Mouse (Mus musculus): ENCODE results near the gene Pkdrej.

The Pkdrej gene

DNA sequence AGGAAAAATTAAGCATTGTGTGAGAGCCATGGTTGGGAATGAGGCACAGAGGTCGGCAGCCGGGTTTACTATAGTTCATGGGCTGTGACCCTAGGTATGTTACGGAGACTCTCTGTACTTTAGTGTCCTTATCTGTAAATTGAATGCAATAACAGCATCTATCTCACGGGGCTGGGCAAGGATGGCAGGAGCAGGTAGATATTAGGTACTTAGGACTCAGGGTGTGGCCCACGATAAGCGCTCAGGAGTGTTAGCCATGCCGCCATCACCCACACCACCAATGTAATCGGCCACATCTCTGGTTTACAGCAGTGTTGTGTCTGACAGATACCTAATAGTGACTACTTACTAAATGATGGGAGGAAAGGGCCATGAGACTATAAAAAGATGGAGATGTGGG is 52.5 kb downstream of the Pkdrej start:
- in situ Hi-C loops (cut with MboI): no loop called here

DNA sequence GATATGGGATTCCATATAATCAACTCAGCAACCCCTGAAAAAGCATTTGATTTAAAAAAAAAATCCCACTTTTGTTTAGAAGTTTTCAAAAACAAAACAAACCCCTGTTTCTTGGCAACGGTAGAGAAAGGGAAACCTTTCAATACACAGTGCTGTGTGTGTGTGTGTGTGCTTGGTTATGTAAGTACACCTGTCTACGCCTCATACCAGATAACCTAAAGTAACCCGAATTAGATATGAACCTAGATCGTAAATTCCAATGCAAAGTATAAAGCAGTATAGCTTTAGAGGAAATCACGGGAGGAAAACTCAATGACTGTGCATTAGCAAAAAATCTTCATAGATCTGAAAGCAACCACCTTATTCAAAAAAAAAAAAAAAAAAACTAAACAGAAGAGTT is 54.9 kb downstream of the Pkdrej start:
- in situ Hi-C loops (cut with MboI): no loop called here

DNA sequence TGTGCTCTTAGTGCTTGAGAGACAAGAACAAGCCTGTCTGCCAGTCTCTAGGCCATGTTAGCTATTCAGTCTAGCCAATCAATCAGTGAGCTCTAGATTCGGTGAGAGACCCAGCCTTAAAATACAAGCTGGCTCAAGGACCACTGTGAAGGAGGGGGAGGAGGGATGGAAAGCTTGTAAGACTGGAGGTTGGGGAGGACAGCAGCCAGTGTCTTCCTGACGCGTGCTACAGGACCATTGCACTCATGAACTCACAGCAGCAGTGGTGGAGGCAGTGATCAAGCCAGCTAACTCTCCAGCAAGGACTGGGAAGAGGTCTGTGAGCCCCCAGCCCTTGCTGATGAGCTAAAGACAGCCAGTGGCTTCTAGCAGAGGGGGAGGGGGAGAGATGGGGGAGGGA is 56.5 kb downstream of the Pkdrej start:
- in situ Hi-C loops (cut with MboI): no loop called here

All from mature B cell (primary cell).